ENCODE assay signal across 8 mouse cellular contexts in the genomic region with DNA sequence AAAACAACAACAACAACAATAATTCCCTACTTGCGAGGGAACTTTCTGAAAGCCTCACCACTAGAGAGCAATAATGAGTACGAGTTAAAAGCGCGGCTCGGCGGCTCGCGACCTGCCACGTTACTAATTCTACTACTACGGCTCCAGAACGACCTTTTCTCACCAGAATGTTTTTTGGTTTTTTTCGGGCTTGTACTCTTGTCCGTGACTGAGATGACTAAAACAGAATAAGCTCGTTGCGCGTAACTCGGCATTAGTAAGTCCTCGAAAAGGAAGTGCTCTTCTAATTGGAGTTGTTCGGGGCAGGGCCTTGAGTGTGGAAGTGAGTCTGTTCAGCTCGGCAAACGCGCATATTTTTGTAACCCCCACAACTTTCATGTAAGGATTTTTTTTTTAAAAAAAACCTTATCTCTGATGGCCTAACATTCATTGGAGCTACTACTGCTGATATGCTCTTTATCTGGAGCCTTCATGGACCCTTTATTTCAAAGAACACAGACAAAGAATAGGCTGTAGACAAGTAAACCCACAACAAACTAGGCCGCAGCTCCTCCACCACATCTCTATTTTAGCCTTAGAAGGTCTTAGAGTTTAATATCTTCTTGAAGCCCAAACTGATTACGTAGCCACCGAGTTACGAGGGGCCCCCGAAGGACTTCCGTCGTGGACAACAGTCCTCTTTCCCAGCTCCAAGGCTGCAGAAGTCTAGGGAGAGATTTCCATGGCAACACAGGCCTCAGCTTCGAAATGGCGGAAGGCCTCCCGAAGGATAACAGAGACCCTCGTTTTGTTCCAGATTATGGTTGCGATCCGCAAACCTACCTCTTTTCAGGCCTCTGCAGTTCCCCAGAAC. TPM values are rescaled to one million over a fixed set of nuclear protein-coding genes. Genes with fewer than 3 reads are reported as not detected.
DNase-seq lines count a peak whose midpoint lies in the region; ATAC-seq and TF ChIP-seq lines count a peak whose summit lies in the region.

No protein-coding gene starts in this region.

- peak overlapping the region; percentile 82 for H3K9ac ChIP-seq in hindbrain, embryonic 13.5 days

- in situ Hi-C loops in Patski (cut with MboI; ENCODE audit: low pct_unique_long_range_greater_than_20kb), result loop anchor here (5.0 kb wide), 1 partner anchor 99 kb away; no protein-coding TSS in a partner anchor

- under 1% methylated on average over 35 of the region's 35 CpGs for WGBS in hindbrain, embryonic 13.5 days

- peak overlapping the region; percentile 55 for H3K4me2 ChIP-seq in hindbrain, embryonic 13.5 days

- peak overlapping the region; percentile 83 for H3K27ac ChIP-seq in hindbrain, embryonic 13.5 days

- H3K36me3 ChIP-seq in hindbrain, embryonic 13.5 days, result peaks cover 28% of the 10 kb centered on the region

- no peak for TF ChIP-seq CTCF in Patski (IDR thresholded peaks at IDR 0.05)

- H3K4me3 ChIP-seq in hindbrain, embryonic 13.5 days, result peak overlapping the region; percentile 78

- H3K27me3 ChIP-seq in Patski, result no peaks in the 10 kb centered on the region
- no peaks in the 10 kb centered on the region for H3K27me3 ChIP-seq in hindbrain, embryonic 13.5 days

- peaks cover 53% of the 10 kb centered on the region for H3K4me1 ChIP-seq in hindbrain, embryonic 13.5 days (replicated peaks)

- peak; percentile 59 for ATAC-seq in Patski
- ATAC-seq in frontal cortex, adult (ENCODE audit: low TSS enrichment), result peak; percentile 56
- peak; percentile 75 for ATAC-seq in hindbrain, embryonic 13.5 days (ENCODE audit: low FRiP score)

- H3K9me3 ChIP-seq in hindbrain, embryonic 13.5 days, result no peaks in the 10 kb centered on the region

- POLR2A ChIA-PET in Patski (lab: Charles Lee), result interaction anchor here (0.8 to 2.0 kb wide), 6 partner anchors 26 to 117 kb away, joined by 3 to 6 read pairs (median 4); no protein-coding TSS in a partner anchor

- DNase-seq in Patski (ENCODE audit: low read depth, low spot score), result peak; percentile 42
- DNase-seq in cerebellum, adult 8-10 months, result peak; percentile 47
- peak; percentile 34 to 57 for DNase-seq in layer of hippocampus, postnatal 10 days (ENCODE audit: low spot score in 2 of 2)
- DNase-seq in lung, postnatal 10 days, result peak; percentile 63
- peak; percentile 42 for DNase-seq in ovary, postnatal 36 days (ENCODE audit: low spot score)
- peak; percentile 25 to 61 for DNase-seq in thymus, postnatal 10 days (ENCODE audit: low spot score in 2 of 2)

- CTCF ChIA-PET in Patski (lab: Charles Lee), result interaction anchor here (0.7 to 2.2 kb wide), 8 partner anchors 9 to 157 kb away, joined by 3 to 10 read pairs (median 4); a partner anchor contains a TSS

RNA-seq across cellular contexts. Expression of a gene that starts 0.5 kb away (rescaled TPM):
- 32.2 TPM for polyA plus RNA-seq in Patski (2021)
- polyA plus RNA-seq in hindbrain, embryonic 13.5 days (2015; fragmentation: Nextera tagmentation; extraction: Ambion mirVana), result 95.8 and 102 TPM in 2 replicates
- 10 to 100 TPM; 47.7 to 54.9 TPM for total RNA-seq in layer of hippocampus, postnatal 10 days (2021)

RNA-seq across cellular contexts. Expression of a gene that starts 0.6 kb away (rescaled TPM):
- polyA plus RNA-seq in Patski (2021), result 10.9 TPM
- 17.0 and 17.8 TPM in 2 replicates for polyA plus RNA-seq in hindbrain, embryonic 13.5 days (2015; fragmentation: Nextera tagmentation; extraction: Ambion mirVana)
- total RNA-seq in layer of hippocampus, postnatal 10 days (2021), result 10 to 100 TPM; 13.6 to 14.0 TPM

RNA-seq across cellular contexts. Expression of a gene that starts 27.1 kb away (rescaled TPM):
- 0.96 TPM for polyA plus RNA-seq in Patski (2021)
- not detected in 2 replicates for polyA plus RNA-seq in hindbrain, embryonic 13.5 days (2015; fragmentation: Nextera tagmentation; extraction: Ambion mirVana)
- not detected for total RNA-seq in layer of hippocampus, postnatal 10 days (2021)

RNA-seq across cellular contexts. Expression of a gene that starts 47.4 kb away (rescaled TPM):
- 36.8 TPM for polyA plus RNA-seq in Patski (2021)
- 40.1 and 44.2 TPM in 2 replicates for polyA plus RNA-seq in hindbrain, embryonic 13.5 days (2015; fragmentation: Nextera tagmentation; extraction: Ambion mirVana)
- 10 to 100 TPM; 35.0 to 35.2 TPM for total RNA-seq in layer of hippocampus, postnatal 10 days (2021)

RNA-seq across cellular contexts. Expression of a gene that starts 47.6 kb away (rescaled TPM):
- 22.5 TPM for polyA plus RNA-seq in Patski (2021)
- 22.9 and 25.4 TPM in 2 replicates for polyA plus RNA-seq in hindbrain, embryonic 13.5 days (2015; fragmentation: Nextera tagmentation; extraction: Ambion mirVana)
- 10 to 100 TPM; 42.8 to 43.6 TPM for total RNA-seq in layer of hippocampus, postnatal 10 days (2021)

Comparison
In these comparisons a context has a peak if more than half of its experiments do, and no peak if none do; other contexts are left out.
1. Peak in every context shown above with its lines: DNase-seq, ATAC-seq, H3K4me3 ChIP-seq and H3K27ac ChIP-seq.